Mouse (Mus musculus) ES-Bruce4 (cell line): ENCODE data around the gene Immp2l. TPM values are rescaled to one million over a fixed set of nuclear protein-coding genes. Genes with fewer than 3 reads are reported as not detected.
A peak's percentile ranks its signal among the peaks of the same experiment; 100 is the strongest.

Source experiments
- H3K27ac ChIP-seq: 2 replicates; pipeline ENCODE4 v1.5.1; 2012; ENCODE audit warnings: low read length, inconsistent platforms; ENCODE audit not compliant: insufficient read depth
- H3K27me3 ChIP-seq: 2 replicates; pipeline ENCODE4 v1.6.1; 2012; ENCODE audit warnings: mild to moderate bottlenecking, low read length, inconsistent platforms; ENCODE audit not compliant: control insufficient read depth, poor library complexity, insufficient read depth, severe bottlenecking
- H3K36me3 ChIP-seq: 2 replicates; pipeline ENCODE4 v1.6.1; 2012; ENCODE audit warnings: inconsistent platforms, mild to moderate bottlenecking, low read length, moderate library complexity; ENCODE audit not compliant: control insufficient read depth, poor library complexity, insufficient read depth, severe bottlenecking
- H3K4me1 ChIP-seq: one replicate; pipeline ENCODE4 v1.8.1; 2011; ENCODE audit warnings: low read length; ENCODE audit not compliant: control insufficient read depth, insufficient read depth
- H3K4me3 ChIP-seq: 2 replicates; pipeline ENCODE4 v1.5.1; 2011; ENCODE audit warnings: low read depth, mild to moderate bottlenecking, low read length
- H3K9ac ChIP-seq: 2 replicates; pipeline ENCODE4 v1.6.1; 2012; ENCODE audit warnings: low read depth, mild to moderate bottlenecking, inconsistent platforms; ENCODE audit not compliant: poor library complexity, severe bottlenecking
- H3K9me3 ChIP-seq: replicated peaks from 2 replicates; pipeline ENCODE4 v1.6.1; 2012; ENCODE audit warnings: mild to moderate bottlenecking, low read length, inconsistent platforms; ENCODE audit not compliant: control insufficient read depth, poor library complexity, insufficient read depth, severe bottlenecking
- CTCF ChIP-seq: IDR thresholded peaks from one replicate; pipeline ENCODE4 v1.8.1; 2011; ENCODE audit warnings: low read depth, low read length
- EP300 ChIP-seq: IDR thresholded peaks from 2 replicates; pipeline ENCODE4 v1.6.1; 2011; ENCODE audit warnings: low read depth, low read length; ENCODE audit not compliant: insufficient read depth
- POLR2A ChIP-seq: IDR thresholded peaks from one replicate; pipeline ENCODE4 v1.8.1; 2011; ENCODE audit warnings: low read length; ENCODE audit not compliant: insufficient read depth
- polyA plus RNA-seq: library from polyadenylated mRNA; stranded (reverse); fragments of >200 nt; gene quantifications from 2 replicates; pipeline ENCODE4 v1.2.4, GENCODE M21; 2011; ENCODE audit warnings: low read depth; ENCODE audit not compliant: missing spikeins, insufficient read depth, insufficient read length

The Immp2l gene
- polyA plus RNA-seq, 1 experiment, result 15.5 TPM

DNA sequence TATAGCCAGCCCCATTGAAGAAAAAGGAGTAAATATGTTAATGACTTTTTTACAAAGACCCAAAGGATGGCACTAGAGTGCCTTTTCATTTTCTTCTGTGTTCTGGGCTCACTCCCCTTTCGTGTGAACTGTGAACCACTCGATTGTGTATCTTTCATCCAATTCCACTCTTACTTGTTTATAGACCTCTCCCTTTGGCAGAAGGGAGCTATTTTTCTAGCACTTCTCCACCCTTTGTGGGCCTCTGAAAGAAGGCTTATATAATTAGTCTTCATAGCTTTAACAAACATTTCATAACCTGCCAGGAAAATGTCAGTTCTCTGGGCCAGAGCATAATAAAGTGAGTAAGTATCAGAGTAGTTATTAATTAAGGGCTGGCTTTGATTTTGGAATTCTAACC is 327.4 kb downstream of the Immp2l start:
- Histone ChIP-seq H3K27ac (no peak overlapping the region), H3K27me3 (no peaks in the 10 kb centered on the region), H3K9me3 (no peaks in the 10 kb centered on the region), H3K4me3 (no peak overlapping the region), H3K9ac (no peak overlapping the region), H3K4me1 (no peaks in the 10 kb centered on the region), H3K36me3 (no peaks in the 10 kb centered on the region)
- TF ChIP-seq POLR2A (no peak), EP300 (no peak), CTCF (no peak)

DNA sequence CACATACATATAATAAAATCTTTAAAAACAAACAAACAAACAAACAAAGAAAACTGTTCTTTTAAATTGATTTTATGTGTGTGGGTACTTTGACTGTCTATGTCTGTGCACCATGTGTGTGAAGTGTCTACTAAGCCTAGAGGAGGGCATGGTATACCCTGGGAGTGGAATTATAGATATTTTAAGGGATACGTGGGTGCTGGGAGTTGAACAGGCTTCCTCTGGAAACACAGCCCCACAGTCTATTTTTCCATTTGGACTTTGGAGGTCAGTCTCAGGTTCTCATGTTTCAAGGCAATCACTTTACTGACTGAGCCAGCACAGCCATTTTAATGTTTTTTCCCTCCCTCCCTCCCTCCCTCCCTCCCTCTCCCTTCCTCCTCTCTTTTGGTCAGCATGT is 331.0 kb downstream of the Immp2l start:
- H3K36me3 ChIP-seq, result no peaks in the 10 kb centered on the region
- H3K27me3 ChIP-seq, result no peaks in the 10 kb centered on the region
- H3K4me3 ChIP-seq, result no peak overlapping the region
- H3K27ac ChIP-seq, result no peak overlapping the region
- no peaks in the 10 kb centered on the region for H3K4me1 ChIP-seq
- H3K9ac ChIP-seq, result no peak overlapping the region
- TF ChIP-seq POLR2A, result no peak
- TF ChIP-seq CTCF, result no peak
- TF ChIP-seq EP300, result no peak
- no peaks in the 10 kb centered on the region for H3K9me3 ChIP-seq

DNA sequence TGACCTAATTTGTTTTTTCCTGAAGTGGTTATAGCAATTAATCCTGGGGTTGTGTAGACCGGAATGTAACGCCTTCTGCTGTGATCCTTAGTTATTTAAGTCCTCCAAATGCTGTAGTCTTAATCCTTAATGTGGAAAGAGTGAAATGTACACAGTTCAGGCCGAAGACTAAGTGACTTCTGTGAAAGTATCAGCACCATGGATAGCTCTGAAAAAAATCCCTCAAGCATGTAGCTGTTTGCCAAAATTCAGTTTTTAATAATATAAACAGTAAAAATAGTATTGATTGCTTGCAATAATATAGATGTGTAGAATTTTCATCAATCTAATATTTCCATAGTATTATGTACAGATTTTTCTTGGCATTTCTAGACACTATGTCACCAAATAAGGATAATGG is 332.1 kb downstream of the Immp2l start:
- H3K27ac ChIP-seq, result no peak overlapping the region
- no peaks in the 10 kb centered on the region for H3K9me3 ChIP-seq
- no peak overlapping the region for H3K4me3 ChIP-seq
- no peak overlapping the region for H3K9ac ChIP-seq
- TF ChIP-seq CTCF, result no peak
- TF ChIP-seq POLR2A, result no peak
- no peak for TF ChIP-seq EP300
- no peaks in the 10 kb centered on the region for H3K4me1 ChIP-seq
- H3K36me3 ChIP-seq, result no peaks in the 10 kb centered on the region
- H3K27me3 ChIP-seq, result no peaks in the 10 kb centered on the region

DNA sequence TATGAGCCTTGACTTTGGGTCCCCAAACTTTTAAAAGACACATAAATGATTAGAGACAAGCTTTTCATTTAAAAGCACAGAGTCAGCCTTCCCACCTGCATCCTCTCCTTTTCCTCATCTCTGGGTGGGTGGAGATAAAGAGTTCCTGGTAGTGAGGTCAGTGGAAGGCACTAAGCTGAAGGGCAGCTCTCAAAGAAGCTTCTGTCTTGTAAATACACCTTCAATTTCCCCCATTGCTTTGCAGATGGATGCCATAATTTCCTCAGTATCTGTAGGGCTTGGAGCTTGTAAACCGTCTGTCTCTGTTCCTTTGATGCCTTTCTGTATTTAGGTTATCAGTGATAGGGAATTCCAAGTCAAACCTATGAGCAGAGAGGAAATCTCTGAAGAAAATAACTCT is 362.8 kb downstream of the Immp2l start:
- H3K4me1 ChIP-seq, result no peaks in the 10 kb centered on the region
- H3K9ac ChIP-seq, result no peak overlapping the region
- no peaks in the 10 kb centered on the region for H3K36me3 ChIP-seq
- TF ChIP-seq EP300, result peak; percentile 61; the same call in 1 of the 2 replicates
- no peak for TF ChIP-seq CTCF
- peak overlapping the region; percentile 28; the same call in 1 of the 2 replicates for H3K27ac ChIP-seq
- H3K27me3 ChIP-seq, result no peaks in the 10 kb centered on the region
- no peak overlapping the region for H3K4me3 ChIP-seq
- no peaks in the 10 kb centered on the region for H3K9me3 ChIP-seq

DNA sequence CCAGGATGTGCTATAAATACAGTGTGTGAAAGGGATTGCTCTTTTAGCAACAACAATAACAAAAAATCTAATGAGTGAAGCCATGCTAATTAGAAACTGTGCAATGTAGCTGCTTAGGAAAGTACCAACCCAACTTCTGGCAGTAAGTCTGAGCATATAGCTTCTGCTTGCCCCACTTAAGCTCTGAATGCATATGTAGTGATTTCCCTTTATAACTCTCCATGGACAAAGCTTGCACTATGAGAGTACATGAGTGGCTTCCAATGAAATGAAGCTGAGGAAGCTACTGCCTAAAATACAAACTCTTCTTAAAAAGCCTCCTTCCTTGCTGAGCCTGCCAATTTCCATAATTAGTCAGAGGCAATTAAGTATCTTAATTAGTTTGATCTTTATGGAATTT is 370.3 kb downstream of the Immp2l start:
- TF ChIP-seq POLR2A, result no peak
- no peak for TF ChIP-seq CTCF
- no peak for TF ChIP-seq EP300
- Histone ChIP-seq H3K36me3 (no peaks in the 10 kb centered on the region), H3K27me3 (no peaks in the 10 kb centered on the region), H3K4me1 (no peaks in the 10 kb centered on the region), H3K4me3 (no peak overlapping the region), H3K9me3 (no peaks in the 10 kb centered on the region), H3K27ac (no peak overlapping the region), H3K9ac (no peak overlapping the region)

DNA sequence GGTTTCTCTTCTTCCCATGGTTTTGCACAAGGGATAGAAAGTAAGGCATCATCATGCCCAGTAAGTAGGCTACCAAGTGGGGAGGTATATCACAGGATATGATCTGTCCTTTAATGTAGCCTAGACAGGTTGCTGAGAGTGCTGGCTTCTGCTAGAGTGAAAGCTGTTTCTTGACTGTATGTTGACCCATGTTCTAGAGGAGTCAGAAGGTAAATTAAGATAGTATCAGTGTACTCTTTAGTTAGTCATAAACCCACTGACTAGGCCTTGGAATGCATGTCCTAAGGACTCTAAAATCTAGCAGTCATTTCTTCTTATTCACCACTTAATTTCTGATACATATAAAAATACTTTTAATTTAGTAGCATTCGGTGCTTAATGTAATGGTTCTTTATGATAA is 377.2 kb downstream of the Immp2l start:
- no peaks in the 10 kb centered on the region for H3K36me3 ChIP-seq
- no peak overlapping the region for H3K9ac ChIP-seq
- H3K4me1 ChIP-seq, result no peaks in the 10 kb centered on the region
- no peaks in the 10 kb centered on the region for H3K27me3 ChIP-seq
- no peak overlapping the region for H3K4me3 ChIP-seq
- no peak overlapping the region for H3K27ac ChIP-seq
- no peak for TF ChIP-seq POLR2A
- TF ChIP-seq CTCF, result no peak
- no peak for TF ChIP-seq EP300
- H3K9me3 ChIP-seq, result no peaks in the 10 kb centered on the region

DNA sequence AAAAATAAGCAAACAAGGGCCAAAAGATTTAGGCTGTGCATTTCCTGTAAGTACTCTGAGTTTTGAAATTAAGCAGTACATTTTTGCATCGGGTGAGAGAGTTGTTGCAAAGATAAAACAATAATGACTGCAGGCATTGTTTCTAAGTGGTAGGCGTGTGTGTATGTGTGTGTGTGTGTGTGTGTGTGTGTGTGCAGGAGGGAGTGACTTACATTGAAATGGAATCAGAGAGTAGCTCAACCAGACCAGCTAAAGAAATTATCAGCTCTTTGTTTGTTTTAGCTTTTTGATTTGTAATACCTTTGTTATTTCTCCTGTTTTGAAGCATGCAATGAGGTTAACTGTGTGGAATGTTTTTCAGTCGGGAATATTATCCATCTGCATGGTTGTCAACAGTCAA is 378.0 kb downstream of the Immp2l start:
- H3K4me1 ChIP-seq, result no peaks in the 10 kb centered on the region
- no peaks in the 10 kb centered on the region for H3K9me3 ChIP-seq
- no peaks in the 10 kb centered on the region for H3K36me3 ChIP-seq
- H3K9ac ChIP-seq, result no peak overlapping the region
- TF ChIP-seq CTCF (no peak), POLR2A (no peak), EP300 (no peak)
- H3K4me3 ChIP-seq, result no peak overlapping the region
- H3K27ac ChIP-seq, result no peak overlapping the region
- H3K27me3 ChIP-seq, result no peaks in the 10 kb centered on the region
